Mouse (Mus musculus) gastrocnemius, adult 8-10 months (tissue): Measurements from ENCODE around the gene Pros1. TPM values are rescaled to one million over a fixed set of nuclear protein-coding genes. Genes with fewer than 3 reads are reported as not detected.
A peak's percentile ranks its signal among the peaks of the same experiment; 100 is the strongest.

ENCODE experiments used
- DNase-seq, 2 experiments: peaks; one replicate each; pipeline ENCODE4 v3.0.0; 2022; ENCODE audit warnings: low spot score in 2 of 2
- total RNA-seq, 4 experiments: library from RNA; stranded (reverse); gene quantifications; 2 replicates each; pipeline ENCODE4 v1.2.4; 2022

The Pros1 gene
- 1 to 10 TPM; 3.6 to 6.2 (median 4.4) TPM for total RNA-seq

- peak; percentile 21 to 43 for DNase-seq
Measured at GRCm38 (mm10) chr16:62854191-62855068, at the start of gene Pros1. TSS of gene Pros1 (plus strand) at chr16:62854307.

DNA sequence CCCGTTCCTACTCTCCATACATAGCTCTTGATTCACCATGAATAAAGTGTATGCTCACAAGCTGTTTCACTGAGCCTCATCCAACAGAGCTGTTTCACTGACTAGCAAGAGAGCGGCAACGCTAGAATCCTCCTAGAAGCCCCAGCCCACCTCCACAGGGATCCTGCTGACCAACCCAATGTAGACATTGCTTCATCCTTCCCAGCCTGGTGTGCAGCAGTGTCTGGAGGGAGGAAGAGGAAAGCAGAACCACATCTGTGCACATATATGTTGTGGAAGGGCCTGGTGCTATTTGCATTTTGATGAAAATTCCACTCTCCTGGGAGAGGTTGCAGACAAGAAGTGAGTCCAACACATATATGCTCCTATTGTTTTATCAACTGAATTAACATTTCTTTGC lies 49.5 kb upstream of the Pros1 start:
- DNase-seq, result no peak

DNA sequence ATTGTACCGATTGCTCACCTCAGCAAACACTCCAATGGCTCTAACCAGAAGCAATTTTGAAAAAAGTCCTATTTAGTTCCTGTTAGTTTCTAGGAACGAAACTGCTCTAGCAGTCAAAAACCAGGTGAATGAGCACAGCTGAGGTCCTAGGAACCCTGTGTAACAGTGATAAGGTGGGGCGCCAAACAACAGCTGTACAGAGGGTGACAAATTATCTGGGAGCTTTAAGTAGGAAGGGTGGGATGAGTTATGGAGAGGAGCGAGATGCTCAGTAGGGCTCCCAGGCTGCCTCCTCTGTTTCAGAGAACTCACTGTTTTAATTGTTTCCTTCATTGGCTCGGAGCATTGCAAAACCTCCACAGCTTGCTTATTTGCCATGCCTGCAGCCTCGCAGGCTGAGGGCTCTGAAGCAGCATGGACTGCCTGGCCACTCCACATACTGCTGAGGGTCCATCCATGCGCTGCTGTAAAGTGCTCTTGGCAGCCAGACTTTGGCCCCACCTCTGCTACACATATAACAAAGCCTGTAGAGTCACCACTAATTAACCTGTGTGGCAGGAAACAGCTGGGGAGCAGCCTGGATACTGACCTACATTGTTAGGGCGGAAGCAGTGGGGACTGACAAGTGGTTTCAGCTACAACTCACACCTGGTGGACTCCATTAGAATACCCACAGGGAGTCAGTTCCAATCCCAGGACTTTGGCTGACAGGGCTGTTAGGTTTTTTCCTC lies 46.7 kb upstream of the Pros1 start:
- no peak for DNase-seq

DNA sequence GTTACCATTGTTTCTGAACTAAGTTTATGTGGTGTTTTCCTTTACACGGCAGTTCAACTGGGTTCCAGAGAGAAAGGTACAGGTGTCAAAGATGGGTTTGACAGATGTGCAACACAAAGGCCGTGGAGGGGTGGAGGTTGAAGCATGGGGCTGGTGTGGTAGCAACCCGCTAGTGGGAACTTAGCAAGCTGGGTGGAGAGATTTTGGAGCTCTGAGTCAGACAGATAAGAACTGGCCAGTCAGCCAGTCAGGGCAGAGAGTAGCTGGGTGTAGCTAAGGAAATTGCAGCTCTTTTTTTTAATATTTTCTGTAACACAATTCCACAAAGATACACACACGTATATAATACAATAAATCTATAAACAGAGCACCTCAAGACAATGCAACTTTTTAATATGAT lies 43.3 kb upstream of the Pros1 start:
- no peak for DNase-seq

DNA sequence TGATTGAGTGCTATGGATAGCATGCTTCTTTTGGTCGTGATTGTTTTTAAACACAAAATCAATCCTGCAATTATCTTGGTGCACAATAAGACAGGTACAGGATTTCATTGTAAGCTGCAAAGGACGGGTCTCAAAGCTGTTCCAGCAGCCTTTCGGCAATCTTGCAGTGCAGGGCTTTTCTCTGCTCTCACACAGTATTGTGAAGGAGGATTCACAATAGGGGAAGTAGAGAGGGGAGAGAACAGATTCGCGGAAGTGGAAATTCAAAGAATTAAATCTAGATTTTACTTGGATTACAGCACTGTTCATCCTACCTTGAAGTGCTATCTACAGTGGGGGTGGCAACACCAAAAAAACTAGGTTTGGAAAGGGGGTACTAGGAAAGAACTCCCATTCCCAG lies 40.3 kb upstream of the Pros1 start:
- no peak for DNase-seq

DNA sequence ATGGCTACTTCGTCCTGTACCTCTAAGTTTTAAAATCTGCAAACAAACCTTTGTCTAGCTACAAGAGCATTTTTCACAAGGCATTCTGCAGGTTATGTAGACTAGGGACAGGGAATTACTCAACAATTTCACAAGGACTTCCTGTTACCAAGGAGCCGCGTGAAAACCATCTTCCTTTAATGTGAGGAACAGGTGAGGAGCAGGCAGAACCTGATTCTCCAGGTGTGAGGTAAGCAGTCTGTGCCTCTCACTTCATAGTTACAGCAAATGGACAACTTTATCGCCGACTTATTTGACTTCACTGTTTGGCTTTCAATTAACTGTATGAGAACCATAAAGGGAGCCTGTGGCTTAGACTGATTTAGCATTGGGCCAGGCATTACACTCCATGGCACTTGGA lies 39.6 kb upstream of the Pros1 start, which contains the start of gene Stx19:
Stx19 (plus strand) TSS at position 186 of the 400 bp plus-strand sequence.
- DNase-seq, result no peak

- no peak for DNase-seq
Measured at GRCm38 (mm10) chr16:62822472-62822871, 31.6 kb upstream of the Pros1 start.

GRCm38 (mm10) chr16:62826156-62827001 lies 27.7 kb upstream of the Pros1 start:
- no peak for DNase-seq

DNA sequence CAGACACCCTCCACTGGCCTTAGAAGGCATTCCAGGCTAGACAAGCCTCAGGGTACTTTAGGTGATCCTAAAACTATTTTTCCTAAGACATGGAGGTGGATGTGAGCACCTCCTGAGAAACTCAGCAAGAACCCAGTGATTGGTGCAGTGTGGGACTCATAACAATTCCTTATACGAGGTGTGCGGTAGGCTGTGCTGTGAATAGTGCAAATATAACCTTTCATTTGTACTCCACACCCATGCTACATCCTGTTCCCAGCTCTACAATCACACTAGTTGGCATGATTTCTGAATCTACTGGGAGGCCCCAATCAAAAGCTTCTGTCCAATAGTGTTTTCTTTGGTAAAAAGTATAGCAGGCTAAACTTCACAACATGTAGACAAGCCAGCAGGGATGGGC lies 22.1 kb upstream of the Pros1 start:
- DNase-seq, result no peak

DNA sequence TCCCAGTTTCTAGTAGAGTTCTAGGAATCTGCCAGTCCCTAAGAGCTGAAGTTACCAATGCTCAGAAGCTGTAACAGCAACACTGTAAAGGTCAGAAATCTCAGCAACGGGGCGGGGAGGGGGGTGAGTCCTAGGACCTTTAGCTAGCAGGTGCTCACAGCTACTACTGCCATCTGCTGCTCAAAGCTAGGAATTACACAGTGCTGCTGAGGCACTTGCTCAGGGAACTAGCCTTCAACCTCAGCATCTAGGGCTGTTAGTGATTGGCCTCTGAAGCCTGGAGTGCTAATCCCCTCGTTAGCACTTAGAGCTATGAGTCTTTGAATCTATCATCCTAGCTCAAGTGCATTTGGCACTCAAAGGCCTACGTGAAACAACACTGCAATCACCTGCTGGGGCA lies 21.6 kb upstream of the Pros1 start:
- DNase-seq, result peak in 1 of 2 experiments; percentile 6

- DNase-seq, result no peak
Measured at GRCm38 (mm10) chr16:62834016-62834735, 19.9 kb upstream of the Pros1 start.

DNA sequence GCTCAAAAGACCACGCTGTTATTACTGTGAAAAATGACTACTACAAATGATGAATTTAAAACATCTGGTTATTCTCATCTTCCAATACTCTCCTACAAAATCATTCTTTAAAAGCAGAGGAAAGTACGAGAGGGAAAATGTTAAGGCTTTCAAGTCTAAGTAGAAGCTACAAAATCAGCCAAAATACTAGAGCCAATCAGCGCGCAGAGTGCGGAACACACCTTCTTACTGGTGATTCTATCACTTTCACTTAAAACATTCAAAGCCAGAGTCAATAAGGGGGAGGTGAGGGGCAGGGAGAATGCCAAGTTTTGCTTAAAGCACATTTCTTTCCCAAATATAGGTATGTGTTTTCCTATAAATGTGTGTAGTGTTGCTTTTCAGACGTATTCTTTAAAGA lies 8.8 kb upstream of the Pros1 start:
- DNase-seq, result no peak

DNA sequence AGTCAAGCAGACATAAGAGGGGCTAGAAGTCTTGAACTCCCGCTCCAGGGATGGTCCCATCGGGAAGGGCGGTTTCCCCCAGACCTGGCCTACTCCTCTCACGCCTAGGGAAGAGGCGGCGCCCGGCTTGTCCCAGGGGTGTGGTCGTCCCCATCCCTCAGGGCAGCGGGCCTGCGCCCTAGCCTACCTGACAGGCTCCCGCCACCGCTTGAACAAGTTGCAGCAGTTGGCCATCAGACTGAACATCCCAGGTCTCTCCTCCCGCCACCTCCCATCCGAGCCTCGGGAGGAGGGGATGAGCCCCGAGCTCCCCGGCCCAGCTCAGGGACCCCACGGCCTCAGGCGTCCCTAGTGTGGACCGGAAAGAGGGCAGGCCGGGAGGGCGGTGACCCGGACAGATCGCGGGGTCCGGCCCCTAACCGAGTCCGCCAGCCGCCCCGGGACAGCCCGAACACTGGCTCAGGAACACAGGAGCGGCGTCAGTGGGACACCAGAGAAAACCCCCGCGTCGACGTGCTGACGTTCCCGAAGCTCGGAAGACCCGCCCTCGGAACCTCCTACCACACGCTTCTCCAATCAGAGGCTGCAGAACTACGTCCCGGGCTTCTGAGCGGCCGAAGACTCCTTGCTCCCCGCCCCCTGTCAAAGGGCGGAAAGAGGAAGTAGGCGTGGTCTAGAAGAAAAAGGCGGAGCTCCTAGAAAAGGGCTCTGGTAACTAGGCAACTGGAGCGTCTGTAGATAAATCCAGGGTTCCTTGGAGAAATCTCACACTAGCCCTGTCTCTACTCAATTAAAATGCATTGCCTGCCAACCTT lies 7.4 kb upstream of the Pros1 start, which contains the start of gene Arl13b:
Arl13b (minus strand) TSS at position 543 of the 815 bp plus-strand sequence.
- DNase-seq, result peak; percentile 86 to 93

- DNase-seq, result no peak
Measured at GRCm38 (mm10) chr16:62852464-62853252, 1.4 kb upstream of the Pros1 start.

DNA sequence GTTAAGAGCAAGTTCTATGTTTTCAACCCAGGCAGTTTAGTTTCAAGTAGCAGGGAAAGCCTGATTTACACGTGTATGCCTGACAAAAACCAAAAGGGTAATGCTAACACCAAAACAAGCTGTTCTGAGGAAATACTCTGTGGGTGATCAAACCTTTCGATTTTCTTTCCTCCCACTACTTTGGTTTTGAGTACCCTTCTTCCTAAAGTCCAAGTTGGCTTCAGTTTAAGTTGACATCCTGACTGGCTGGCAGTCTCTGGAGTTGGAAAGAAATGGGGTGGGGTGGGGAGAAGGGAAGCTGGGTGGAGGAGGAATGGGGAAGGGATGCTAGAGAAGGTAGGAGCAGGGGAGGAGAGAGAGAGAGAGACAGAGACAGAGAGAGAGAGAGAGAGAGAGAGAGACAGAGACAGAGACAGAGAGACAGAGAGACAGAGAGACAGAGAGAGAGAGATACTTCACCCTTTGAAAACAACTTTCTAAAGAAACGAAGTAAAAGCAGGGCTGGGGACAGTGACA lies 438 bp upstream of the Pros1 start:
- no peak for DNase-seq

DNA sequence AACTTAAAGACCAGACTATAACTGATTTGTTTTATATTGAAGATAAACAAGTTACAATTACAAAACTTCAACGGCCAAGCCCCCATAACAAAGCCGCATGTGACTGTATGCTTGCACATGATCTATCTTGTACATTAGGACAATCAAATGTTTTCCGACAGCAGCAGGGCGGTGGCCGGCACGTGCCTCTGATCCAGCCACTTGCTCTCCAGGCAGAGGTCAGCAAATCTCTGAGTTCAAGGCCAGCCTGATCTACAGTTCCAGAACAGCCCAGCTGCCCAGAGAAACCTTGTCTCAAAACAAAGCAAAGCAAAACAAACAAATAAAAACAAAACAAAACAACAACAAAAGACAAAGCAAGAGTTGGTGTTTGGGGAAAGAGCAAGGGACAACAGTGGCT lies 1.3 kb downstream of the Pros1 start:
- no peak for DNase-seq

DNA sequence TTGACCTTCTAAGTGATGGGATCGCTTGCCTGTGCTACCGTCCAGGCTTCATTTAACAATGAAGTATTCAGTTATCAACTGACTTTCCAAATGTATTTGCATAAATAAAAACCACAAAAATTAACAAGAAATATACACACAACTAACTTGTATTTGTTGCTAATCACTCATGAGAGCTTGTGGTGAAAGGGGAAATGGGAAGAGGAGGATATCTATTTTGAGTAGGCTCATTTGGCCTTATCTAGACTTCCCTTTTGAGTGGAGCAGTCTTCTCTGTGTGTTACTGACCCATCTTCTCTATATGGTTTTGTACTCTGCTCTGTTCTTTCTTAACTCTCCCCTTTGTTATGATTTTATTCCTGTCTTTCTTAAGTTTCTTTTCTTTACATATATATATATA lies 2.2 kb downstream of the Pros1 start:
- DNase-seq, result no peak

- DNase-seq, result no peak
Measured at GRCm38 (mm10) chr16:62857498-62857897, 3.4 kb downstream of the Pros1 start.

DNA sequence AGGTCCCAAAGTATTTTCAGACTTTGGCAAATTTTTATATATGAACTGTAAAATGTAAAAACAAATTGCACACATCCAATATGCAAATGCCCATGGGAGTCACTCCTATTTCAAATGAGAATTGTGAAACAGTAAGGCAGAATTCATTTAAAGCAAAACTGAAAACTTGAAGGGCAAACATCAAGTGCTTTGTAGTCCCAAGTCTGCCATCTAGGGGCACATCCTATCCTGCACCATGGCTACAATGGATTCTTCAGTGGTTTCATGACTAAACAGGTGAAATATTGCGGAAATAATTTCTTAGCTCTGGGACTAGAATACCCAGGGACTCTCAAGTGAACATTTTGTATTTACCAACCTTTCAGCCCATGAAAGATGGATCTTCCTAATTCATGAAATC lies 3.9 kb downstream of the Pros1 start:
- DNase-seq, result no peak
